Mouse (Mus musculus) stomach, postnatal 0 days (tissue): ENCODE results near the gene Gpr15. TPM values are rescaled to one million over a fixed set of nuclear protein-coding genes. Genes with fewer than 3 reads are reported as not detected.

Experiments used
- ATAC-seq: fragments of 200-750 bp; cut with Nextera tagmentation; 2 replicates; pipeline ENCODE4 v1.8.0; 2017; ENCODE audit not compliant: low FRiP score, low TSS enrichment
- DNase-seq: peaks from one replicate; pipeline ENCODE4 v3.0.0-alpha.2; 2016; ENCODE audit warnings: low spot score
- H3K27ac ChIP-seq: fragments of 300-500 bp; sonication (generic); replicated peaks from 2 replicates; pipeline ENCODE4 v1.5.1; 2014; ENCODE audit warnings: mild to moderate bottlenecking, control low read depth
- H3K27me3 ChIP-seq: fragments of 300-500 bp; sonication (generic); 2 replicates; pipeline ENCODE4 v1.6.1; 2014; ENCODE audit warnings: low read length; ENCODE audit not compliant: control insufficient read depth, insufficient read depth
- H3K36me3 ChIP-seq: fragments of 300-500 bp; sonication (generic); 2 replicates; pipeline ENCODE4 v1.6.1; 2014; ENCODE audit warnings: low read length, mixed read lengths; ENCODE audit not compliant: control insufficient read depth, insufficient read depth
- H3K4me1 ChIP-seq: fragments of 300-500 bp; sonication (generic); replicated peaks from 2 replicates; pipeline ENCODE4 v1.6.1; 2014; ENCODE audit warnings: antibody characterized with exemption; ENCODE audit not compliant: control insufficient read depth, insufficient read depth
- H3K4me2 ChIP-seq: fragments of 300-500 bp; sonication (generic); replicated peaks from 2 replicates; pipeline ENCODE4 v1.6.1; 2014; ENCODE audit warnings: low read depth, mild to moderate bottlenecking, control low read depth, moderate library complexity
- H3K4me3 ChIP-seq: fragments of 300-500 bp; sonication (generic); 2 replicates; pipeline ENCODE4 v1.5.1; 2014; ENCODE audit warnings: low read depth, low read length, control low read depth
- H3K9ac ChIP-seq: fragments of 300-500 bp; sonication (generic); 2 replicates; pipeline ENCODE4 v1.6.1; 2014; ENCODE audit warnings: mild to moderate bottlenecking, low read length, control low read depth, mixed read lengths
- H3K9me3 ChIP-seq: fragments of 300-500 bp; sonication (generic); 2 replicates; pipeline ENCODE4 v1.6.1; 2016; ENCODE audit warnings: low read length; ENCODE audit not compliant: control insufficient read depth
- CTCF ChIP-seq: IDR thresholded peaks from 2 replicates; pipeline ENCODE4 v1.5.1; 2016; ENCODE audit warnings: antibody characterized with exemption, low read depth, mild to moderate bottlenecking, moderate library complexity
- EP300 ChIP-seq: optimal IDR thresholded peaks from 2 replicates; pipeline ENCODE3; 2016; ENCODE audit warnings: antibody characterized with exemption
- WGBS: fragments of 180-500 bp; shearing (Covaris S2); extraction: QIAGEN DNeasy Blood & Tissue Kit; methylation state at CpG from one replicate; pipeline ENCODE4 v1.1.7; 2014; 5-methylcytosine and 5-hydroxymethylcytosine counted together
- polyA plus RNA-seq: library from polyadenylated mRNA; unstranded; fragments of >200 nt; fragmentation: Nextera tagmentation; extraction: Ambion mirVana; gene quantifications from 2 replicates; pipeline ENCODE4 v1.2.1, GENCODE M21; 2015

Gpr15 gene
- not detected in 2 replicates for polyA plus RNA-seq

- no peaks in the 10 kb centered on the region for H3K9me3 ChIP-seq
- DNase-seq (no peak), ATAC-seq (no peak)
- H3K4me3 ChIP-seq: no peak within 1 kb of the TSS
- no peaks in the 10 kb centered on the region for H3K27me3 ChIP-seq
- no peak within 1 kb of the TSS for H3K9ac ChIP-seq
- H3K4me2 ChIP-seq: no peak within 1 kb of the TSS
- H3K36me3 ChIP-seq: no peaks in the 10 kb centered on the region
- 90% methylated on average over 7 of the region's 7 CpGs for WGBS
- no peaks in the 10 kb centered on the region for H3K4me1 ChIP-seq
- TF ChIP-seq EP300: no peak
- TF ChIP-seq CTCF: no peak
- H3K27ac ChIP-seq: no peak within 1 kb of the TSS
Observed at GRCm38 (mm10) chr16:58718666-58719120, at the start of gene Gpr15. Gpr15 (minus strand) TSS chr16:58719070.

GRCm38 (mm10) chr16:58763076-58763475 lies 44.2 kb upstream of the Gpr15 start, which contains the start of gene Olfr172:
Olfr172 (minus strand) TSS chr16:58763176.
- WGBS: 73% methylated on average over 1 of the region's 1 CpGs
- DNase-seq: no peak
- H3K4me1 ChIP-seq: no peaks in the 10 kb centered on the region
- H3K9ac ChIP-seq: no peak within 1 kb of the TSS
- no peak within 1 kb of the TSS for H3K27ac ChIP-seq
- no peaks in the 10 kb centered on the region for H3K27me3 ChIP-seq
- no peak within 1 kb of the TSS for H3K4me3 ChIP-seq
- no peak for ATAC-seq
- no peak for TF ChIP-seq EP300
- no peak for TF ChIP-seq CTCF
- H3K4me2 ChIP-seq: no peak within 1 kb of the TSS
- no peaks in the 10 kb centered on the region for H3K36me3 ChIP-seq
- H3K9me3 ChIP-seq: no peaks in the 10 kb centered on the region

GRCm38 (mm10) chr16:58756191-58756590 lies 37.3 kb upstream of the Gpr15 start:
- Histone ChIP-seq H3K9me3 (no peaks in the 10 kb centered on the region), H3K4me1 (no peaks in the 10 kb centered on the region), H3K9ac (no peak overlapping the region), H3K27me3 (no peaks in the 10 kb centered on the region), H3K27ac (no peak overlapping the region), H3K36me3 (no peaks in the 10 kb centered on the region), H3K4me3 (no peak overlapping the region), H3K4me2 (no peak overlapping the region)
- no peak for DNase-seq
- TF ChIP-seq CTCF: no peak
- TF ChIP-seq EP300: no peak
- ATAC-seq: no peak

GRCm38 (mm10) chr16:58751314-58751713 lies 32.4 kb upstream of the Gpr15 start:
- no peak overlapping the region for H3K4me2 ChIP-seq
- TF ChIP-seq EP300 (no peak), CTCF (peak; percentile 78)
- H3K4me3 ChIP-seq: no peak overlapping the region
- H3K27me3 ChIP-seq: no peaks in the 10 kb centered on the region
- H3K36me3 ChIP-seq: no peaks in the 10 kb centered on the region
- no peak for DNase-seq
- no peak overlapping the region for H3K27ac ChIP-seq
- no peaks in the 10 kb centered on the region for H3K9me3 ChIP-seq
- 15% methylated on average over 1 of the region's 1 CpGs for WGBS
- no peak overlapping the region for H3K9ac ChIP-seq
- ATAC-seq: peak; percentile 84; the same call in 1 of the 2 replicates
- H3K4me1 ChIP-seq: no peaks in the 10 kb centered on the region

- no peak overlapping the region for H3K4me2 ChIP-seq
- no peak overlapping the region for H3K9ac ChIP-seq
- no peak overlapping the region for H3K4me3 ChIP-seq
- peak overlapping the region; percentile 64; the same call in 1 of the 2 replicates for H3K27ac ChIP-seq
- no peaks in the 10 kb centered on the region for H3K36me3 ChIP-seq
- no peaks in the 10 kb centered on the region for H3K27me3 ChIP-seq
- DNase-seq: no peak
- ATAC-seq: no peak
- 57% methylated on average over 4 of the region's 4 CpGs for WGBS
- TF ChIP-seq CTCF (no peak), EP300 (no peak)
- H3K4me1 ChIP-seq: no peaks in the 10 kb centered on the region
- H3K9me3 ChIP-seq: no peaks in the 10 kb centered on the region
Observed at GRCm38 (mm10) chr16:58746715-58747114, 27.8 kb upstream of the Gpr15 start.

GRCm38 (mm10) chr16:58740751-58741150 lies 21.9 kb upstream of the Gpr15 start:
- Histone ChIP-seq H3K36me3 (no peaks in the 10 kb centered on the region), H3K4me3 (no peak overlapping the region), H3K4me2 (no peak overlapping the region), H3K4me1 (no peaks in the 10 kb centered on the region), H3K27me3 (no peaks in the 10 kb centered on the region), H3K9ac (no peak overlapping the region), H3K27ac (no peak overlapping the region), H3K9me3 (no peaks in the 10 kb centered on the region)
- ATAC-seq: no peak
- 92% methylated on average over 5 of the region's 5 CpGs for WGBS
- no peak for DNase-seq
- TF ChIP-seq CTCF (no peak), EP300 (no peak)
